Mouse (Mus musculus): ENCODE results near the gene Tmem156. TPM values are rescaled to one million over a fixed set of nuclear protein-coding genes. Genes with fewer than 3 reads are reported as not detected.

Tmem156 gene
- polyA plus RNA-seq, 1 experiment, result not detected

- no peak for TF ChIP-seq USF1 (IDR thresholded peaks at IDR 0.05; ENCODE audit: low read depth)
- no peak for TF ChIP-seq MYOD1 (IDR thresholded peaks at IDR 0.05; ENCODE audit: control insufficient read depth, insufficient read length, low read depth)
- no peak for TF ChIP-seq MAX (IDR thresholded peaks at IDR 0.05)
- no peak for TF ChIP-seq CEBPB (IDR thresholded peaks at IDR 0.05; ENCODE audit: low read depth)
- TF ChIP-seq CTCF (IDR thresholded peaks at IDR 0.05; ENCODE audit: control insufficient read depth, insufficient read depth, insufficient read length), result no peak
- TF ChIP-seq FOSL1 (IDR thresholded peaks at IDR 0.05; ENCODE audit: insufficient read depth, low read length, poor library complexity, severe bottlenecking), result no peak
- TF ChIP-seq MYOG (IDR thresholded peaks at IDR 0.05; ENCODE audit: control insufficient read depth, extremely low read depth, insufficient read length), result no peak
- H3K4me3 ChIP-seq (ENCODE audit: insufficient read depth, poor library complexity, severe bottlenecking), result no peak overlapping the region
- no peaks in the 10 kb centered on the region for H3K79me2 ChIP-seq (ENCODE audit: control insufficient read depth, insufficient read depth)
- H3K36me3 ChIP-seq (ENCODE audit: control insufficient read depth, insufficient read depth), result no peaks in the 10 kb centered on the region
- H3K79me3 ChIP-seq (ENCODE audit: low read depth), result no peaks in the 10 kb centered on the region
- H3K27me3 ChIP-seq (ENCODE audit: control insufficient read depth, insufficient read depth, insufficient read length), result no peaks in the 10 kb centered on the region
- H3ac ChIP-seq (ENCODE audit: control insufficient read depth, insufficient read length, low read depth), result no peak overlapping the region
Observed at GRCm38 (mm10) chr5:65051513-65051912, 40.4 kb downstream of the Tmem156 start.

- Histone ChIP-seq H3K79me3 (ENCODE audit: low read depth) (no peaks in the 10 kb centered on the region), H3K79me2 (ENCODE audit: control insufficient read depth, insufficient read depth) (no peaks in the 10 kb centered on the region), H3K36me3 (ENCODE audit: control insufficient read depth, insufficient read depth) (no peaks in the 10 kb centered on the region), H3K4me3 (ENCODE audit: insufficient read depth, poor library complexity, severe bottlenecking) (no peak overlapping the region), H3K27me3 (ENCODE audit: control insufficient read depth, insufficient read depth, insufficient read length) (no peaks in the 10 kb centered on the region), H3ac (ENCODE audit: control insufficient read depth, insufficient read length, low read depth) (no peak overlapping the region)
- no peak for TF ChIP-seq MYOD1 (IDR thresholded peaks at IDR 0.05; ENCODE audit: control insufficient read depth, insufficient read length, low read depth)
- TF ChIP-seq CEBPB (IDR thresholded peaks at IDR 0.05; ENCODE audit: low read depth), result no peak
- no peak for TF ChIP-seq FOSL1 (IDR thresholded peaks at IDR 0.05; ENCODE audit: insufficient read depth, low read length, poor library complexity, severe bottlenecking)
- no peak for TF ChIP-seq USF1 (IDR thresholded peaks at IDR 0.05; ENCODE audit: low read depth)
- TF ChIP-seq MAX (IDR thresholded peaks at IDR 0.05), result no peak
- TF ChIP-seq CTCF (IDR thresholded peaks at IDR 0.05; ENCODE audit: control insufficient read depth, insufficient read depth, insufficient read length), result no peak
- TF ChIP-seq MYOG (IDR thresholded peaks at IDR 0.05; ENCODE audit: control insufficient read depth, extremely low read depth, insufficient read length), result no peak
Observed at GRCm38 (mm10) chr5:65049880-65050279, 42.1 kb downstream of the Tmem156 start.

- H3K4me3 ChIP-seq (ENCODE audit: insufficient read depth, poor library complexity, severe bottlenecking), result no peak overlapping the region
- H3ac ChIP-seq (ENCODE audit: control insufficient read depth, insufficient read length, low read depth), result no peak overlapping the region
- TF ChIP-seq FOSL1 (IDR thresholded peaks at IDR 0.05; ENCODE audit: insufficient read depth, low read length, poor library complexity, severe bottlenecking) (no peak), MYOG (IDR thresholded peaks at IDR 0.05; ENCODE audit: control insufficient read depth, extremely low read depth, insufficient read length) (no peak), MYOD1 (IDR thresholded peaks at IDR 0.05; ENCODE audit: control insufficient read depth, insufficient read length, low read depth) (no peak), USF1 (IDR thresholded peaks at IDR 0.05; ENCODE audit: low read depth) (no peak), CTCF (IDR thresholded peaks at IDR 0.05; ENCODE audit: control insufficient read depth, insufficient read depth, insufficient read length) (no peak), MAX (IDR thresholded peaks at IDR 0.05) (no peak), CEBPB (IDR thresholded peaks at IDR 0.05; ENCODE audit: low read depth) (no peak)
- no peaks in the 10 kb centered on the region for H3K36me3 ChIP-seq (ENCODE audit: control insufficient read depth, insufficient read depth)
- no peaks in the 10 kb centered on the region for H3K79me2 ChIP-seq (ENCODE audit: control insufficient read depth, insufficient read depth)
- no peaks in the 10 kb centered on the region for H3K79me3 ChIP-seq (ENCODE audit: low read depth)
- no peaks in the 10 kb centered on the region for H3K27me3 ChIP-seq (ENCODE audit: control insufficient read depth, insufficient read depth, insufficient read length)
Observed at GRCm38 (mm10) chr5:65047285-65047855, 44.6 kb downstream of the Tmem156 start.

GRCm38 (mm10) chr5:65046442-65047284, 45.3 kb downstream of the Tmem156 start:
- no peak overlapping the region for H3ac ChIP-seq (ENCODE audit: control insufficient read depth, insufficient read length, low read depth)
- no peaks in the 10 kb centered on the region for H3K79me2 ChIP-seq (ENCODE audit: control insufficient read depth, insufficient read depth)
- H3K36me3 ChIP-seq (ENCODE audit: control insufficient read depth, insufficient read depth), result no peaks in the 10 kb centered on the region
- TF ChIP-seq CTCF (IDR thresholded peaks at IDR 0.05; ENCODE audit: control insufficient read depth, insufficient read depth, insufficient read length) (no peak), MYOD1 (IDR thresholded peaks at IDR 0.05; ENCODE audit: control insufficient read depth, insufficient read length, low read depth) (no peak), CEBPB (IDR thresholded peaks at IDR 0.05; ENCODE audit: low read depth) (no peak), MAX (IDR thresholded peaks at IDR 0.05) (no peak), USF1 (IDR thresholded peaks at IDR 0.05; ENCODE audit: low read depth) (no peak), MYOG (IDR thresholded peaks at IDR 0.05; ENCODE audit: control insufficient read depth, extremely low read depth, insufficient read length) (no peak), FOSL1 (IDR thresholded peaks at IDR 0.05; ENCODE audit: insufficient read depth, low read length, poor library complexity, severe bottlenecking) (no peak)
- H3K27me3 ChIP-seq (ENCODE audit: control insufficient read depth, insufficient read depth, insufficient read length), result no peaks in the 10 kb centered on the region
- no peak overlapping the region for H3K4me3 ChIP-seq (ENCODE audit: insufficient read depth, poor library complexity, severe bottlenecking)
- no peaks in the 10 kb centered on the region for H3K79me3 ChIP-seq (ENCODE audit: low read depth)

- TF ChIP-seq USF1 (IDR thresholded peaks at IDR 0.05; ENCODE audit: low read depth) (no peak), CTCF (IDR thresholded peaks at IDR 0.05; ENCODE audit: control insufficient read depth, insufficient read depth, insufficient read length) (no peak), CEBPB (IDR thresholded peaks at IDR 0.05; ENCODE audit: low read depth) (no peak), MAX (IDR thresholded peaks at IDR 0.05) (no peak), MYOD1 (IDR thresholded peaks at IDR 0.05; ENCODE audit: control insufficient read depth, insufficient read length, low read depth) (no peak), FOSL1 (IDR thresholded peaks at IDR 0.05; ENCODE audit: insufficient read depth, low read length, poor library complexity, severe bottlenecking) (no peak), MYOG (IDR thresholded peaks at IDR 0.05; ENCODE audit: control insufficient read depth, extremely low read depth, insufficient read length) (no peak)
- Histone ChIP-seq H3K27me3 (ENCODE audit: control insufficient read depth, insufficient read depth, insufficient read length) (no peaks in the 10 kb centered on the region), H3K79me3 (ENCODE audit: low read depth) (no peaks in the 10 kb centered on the region)
Observed at GRCm38 (mm10) chr5:65045642-65046370, 46.1 kb downstream of the Tmem156 start.

More at GRCm38 (mm10) chr5:65045642-65046370, 46.1 kb downstream of the Tmem156 start:
- no peak overlapping the region for H3ac ChIP-seq (ENCODE audit: control insufficient read depth, insufficient read length, low read depth)
- no peak overlapping the region for H3K4me3 ChIP-seq (ENCODE audit: insufficient read depth, poor library complexity, severe bottlenecking)
- H3K79me2 ChIP-seq (ENCODE audit: control insufficient read depth, insufficient read depth), result no peaks in the 10 kb centered on the region
- no peaks in the 10 kb centered on the region for H3K36me3 ChIP-seq (ENCODE audit: control insufficient read depth, insufficient read depth)
